Mouse (Mus musculus): Measurements from ENCODE around the gene Nlrc3.

DNA sequence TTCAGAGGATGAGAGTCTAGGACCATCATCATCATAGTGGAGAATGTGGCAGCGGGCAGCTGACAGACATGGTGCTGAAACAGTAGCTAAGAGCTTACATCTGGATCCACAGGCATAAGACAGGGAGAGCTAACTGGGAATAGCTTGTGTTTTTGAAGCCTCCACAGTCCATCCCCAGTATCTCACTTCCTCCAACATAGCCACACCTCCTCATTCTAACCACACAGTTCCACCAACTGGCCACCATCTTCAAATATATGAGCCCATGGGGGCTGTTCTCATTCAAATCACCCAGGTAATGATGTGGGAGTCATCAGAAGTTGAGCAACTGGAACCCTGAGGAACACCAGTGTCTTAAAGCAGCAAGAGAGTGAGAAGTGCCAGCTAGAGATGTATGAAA, 25.3 kb downstream of the Nlrc3 start:
- TF ChIP-seq CTCF (IDR thresholded peaks at IDR 0.05; ENCODE audit: low read depth, low read length) (no peak), POLR2A (IDR thresholded peaks at IDR 0.05; ENCODE audit: borderline replicate concordance, low read depth, low read length) (no peak)

All from bone marrow macrophage, adult 2 months (primary cell).